Mouse (Mus musculus) bone marrow, adult 2 months (tissue): ENCODE measurements at regions not wholly inside any gene's neighbourhood (a gene's known extent, or its start where the extent isn't known, plus 50 kb on each side); places are given as distances from the start of the nearest gene placed in this dataset.

Source experiments
- H3K27ac ChIP-seq: fragments of 200-500 bp; 2 replicates; pipeline ENCODE4 v1.5.1; 2012; ENCODE audit warnings: low read depth, mild to moderate bottlenecking, control low read depth, inconsistent platforms, low read length; ENCODE audit not compliant: control insufficient read depth, poor library complexity, insufficient read depth
- H3K4me1 ChIP-seq: fragments of 200-500 bp; 2 replicates; pipeline ENCODE4 v1.6.1; 2011; ENCODE audit warnings: low read length; ENCODE audit not compliant: control insufficient read depth, insufficient read depth
- H3K4me3 ChIP-seq: fragments of 200-500 bp; replicated peaks from 2 replicates; pipeline ENCODE3; 2011; ENCODE audit warnings: mild to moderate bottlenecking, low read depth, low read length, control low read depth; ENCODE audit not compliant: control insufficient read depth
- CTCF ChIP-seq: fragments of 200-500 bp; IDR thresholded peaks from 2 replicates; pipeline ENCODE4 v1.5.1; 2011; ENCODE audit warnings: low read length, control low read depth; ENCODE audit not compliant: control insufficient read depth, insufficient read depth
- POLR2A ChIP-seq: fragments of 200-500 bp; IDR thresholded peaks from 2 replicates; pipeline ENCODE4 v1.6.1; 2011; ENCODE audit warnings: low read depth, mild to moderate bottlenecking, control low read depth, low read length, borderline replicate concordance; ENCODE audit not compliant: control insufficient read depth
- WGBS: fragments of 180-500 bp; shearing (Covaris S2); methylation state at CpG from one replicate; pipeline ENCODE4 v1.1.7; 2018; 5-methylcytosine and 5-hydroxymethylcytosine counted together

DNA sequence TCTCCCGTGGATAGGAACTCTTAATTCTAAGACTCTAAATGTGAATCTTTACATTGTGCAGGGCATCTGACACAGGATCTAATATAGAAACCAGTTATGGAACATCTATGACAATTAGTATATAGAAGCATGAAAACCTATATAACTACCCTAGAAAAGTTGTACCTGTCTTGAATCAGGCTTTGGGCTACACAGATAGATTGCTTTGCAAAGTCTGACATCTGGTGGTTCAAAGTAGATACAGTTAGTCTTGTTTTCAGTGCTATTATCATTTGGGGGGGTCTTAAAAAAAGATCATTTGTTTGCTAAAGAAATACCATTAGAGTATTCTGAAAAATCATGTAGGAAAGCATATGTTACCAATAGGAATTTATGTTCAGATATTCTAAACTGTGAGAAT, 264.7 kb downstream of the Myh15 start:
- Histone ChIP-seq H3K4me3 (no peak overlapping the region), H3K27ac (no peak overlapping the region)
- WGBS: 88% methylated on average over 1 of the region's 1 CpGs

GRCm38 (mm10) chr16:49330725-49331386, 273.6 kb downstream of the Myh15 start:
- Histone ChIP-seq H3K4me3 (no peak overlapping the region), H3K4me1 (no peaks in the 10 kb centered on the region), H3K27ac (no peak overlapping the region)
- no peak for TF ChIP-seq CTCF
- TF ChIP-seq POLR2A: no peak
- WGBS: 71% methylated on average over 5 of the region's 5 CpGs

More for the DNA sequence above, 264.7 kb downstream of the Myh15 start:
- H3K4me1 ChIP-seq: no peaks in the 10 kb centered on the region
- no peak for TF ChIP-seq POLR2A

DNA sequence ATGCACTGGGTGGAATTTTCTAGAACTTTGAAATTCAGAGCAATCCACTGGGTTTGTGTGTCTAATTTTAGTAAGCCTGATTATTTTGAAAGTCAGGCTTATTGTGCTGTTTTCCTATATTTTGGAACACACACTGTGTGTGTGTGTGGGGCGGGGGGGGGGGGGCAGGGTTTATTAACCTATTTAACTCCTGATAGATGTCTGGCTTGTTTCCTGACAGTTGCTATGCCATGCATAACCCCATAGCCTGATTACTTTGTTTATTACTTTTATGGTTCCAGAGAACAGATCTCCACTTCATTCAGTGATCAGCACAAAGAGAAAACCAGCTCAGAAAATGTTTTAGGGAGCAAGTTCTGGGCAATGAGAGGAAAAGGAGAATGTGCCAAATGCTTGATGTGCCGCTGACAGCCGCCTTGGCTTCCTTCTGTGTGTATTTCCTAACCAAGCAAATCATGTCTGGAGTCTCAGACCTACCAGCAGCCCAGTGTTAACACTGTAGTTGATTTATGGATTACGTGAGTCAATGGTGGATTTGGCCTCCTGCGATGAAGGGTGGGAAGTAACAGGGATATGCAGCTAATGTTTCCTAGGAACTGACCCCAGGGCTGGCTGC, 274.9 kb downstream of the Myh15 start:
- Histone ChIP-seq H3K4me3 (no peak overlapping the region), H3K4me1 (no peaks in the 10 kb centered on the region), H3K27ac (no peak overlapping the region)
- WGBS: 55% methylated on average over 5 of the region's 5 CpGs
- no peak for TF ChIP-seq CTCF
- TF ChIP-seq POLR2A: no peak

- TF ChIP-seq CTCF (no peak), POLR2A (no peak)
- Histone ChIP-seq H3K4me1 (no peaks in the 10 kb centered on the region), H3K27ac (no peak overlapping the region), H3K4me3 (no peak overlapping the region)
- WGBS: 61% methylated on average over 2 of the region's 2 CpGs
These were observed 278.6 kb downstream of the Myh15 start for GRCm38 (mm10) chr16:49335916-49336315.

DNA sequence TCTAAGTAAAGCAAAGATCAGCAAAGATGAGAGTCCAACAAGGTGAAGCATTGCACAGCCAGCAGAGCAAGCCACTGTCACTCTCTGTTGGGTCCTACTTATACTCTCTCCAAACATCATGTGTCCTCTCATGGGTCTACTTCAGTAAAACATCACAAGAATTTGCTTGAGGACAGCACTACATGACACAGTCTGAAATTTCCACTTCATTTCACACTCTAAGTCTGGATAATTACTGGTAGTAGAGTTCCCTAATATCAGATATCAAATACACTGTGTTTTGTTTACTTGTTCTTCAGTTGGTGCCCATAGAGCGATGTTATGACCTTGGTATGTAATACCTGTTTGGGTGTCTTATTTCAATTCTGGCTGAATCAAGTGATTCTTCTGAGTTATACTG, 280.7 kb downstream of the Myh15 start:
- TF ChIP-seq POLR2A (no peak), CTCF (no peak)
- Histone ChIP-seq H3K4me3 (no peak overlapping the region), H3K27ac (no peak overlapping the region), H3K4me1 (no peaks in the 10 kb centered on the region)
- WGBS: 88% methylated on average over 1 of the region's 1 CpGs

GRCm38 (mm10) chr16:49358404-49358803, 301.1 kb downstream of the Myh15 start:
- TF ChIP-seq CTCF (no peak), POLR2A (no peak)
- 78% methylated on average over 3 of the region's 3 CpGs for WGBS
- Histone ChIP-seq H3K27ac (no peak overlapping the region), H3K4me3 (no peak overlapping the region), H3K4me1 (no peaks in the 10 kb centered on the region)

DNA sequence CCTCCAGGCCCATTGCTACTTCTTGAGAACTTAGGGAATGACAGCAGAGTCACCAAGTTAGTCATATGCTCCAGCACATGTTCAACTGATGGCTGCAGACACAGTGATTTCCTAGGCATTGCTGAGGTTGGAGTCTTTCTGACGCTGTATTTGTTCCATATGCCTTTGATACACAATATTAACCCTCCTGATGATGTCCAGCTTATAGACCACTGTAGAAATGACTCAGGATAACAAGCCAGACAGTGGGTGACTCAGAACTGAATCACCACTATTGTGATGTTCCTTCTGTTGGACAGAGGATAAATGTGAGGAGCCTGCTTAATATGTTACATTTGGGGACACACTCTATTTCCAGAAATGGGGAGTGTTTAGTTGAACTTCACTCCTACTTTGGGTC, 304.4 kb downstream of the Myh15 start:
- H3K27ac ChIP-seq: no peak overlapping the region
- H3K4me1 ChIP-seq: no peaks in the 10 kb centered on the region
- no peak for TF ChIP-seq POLR2A
- no peak for TF ChIP-seq CTCF
- H3K4me3 ChIP-seq: no peak overlapping the region
- 76% methylated on average over 1 of the region's 1 CpGs for WGBS

- no peak for TF ChIP-seq CTCF
- TF ChIP-seq POLR2A: no peak
- no peak overlapping the region for H3K27ac ChIP-seq
- no peak overlapping the region for H3K4me3 ChIP-seq
- 80% methylated on average over 9 of the region's 9 CpGs for WGBS
- H3K4me1 ChIP-seq: no peaks in the 10 kb centered on the region
These were observed 312.2 kb downstream of the Myh15 start for GRCm38 (mm10) chr16:49369450-49369849.

GRCm38 (mm10) chr16:49375108-49375507, 317.8 kb downstream of the Myh15 start:
- H3K4me3 ChIP-seq: no peak overlapping the region
- no peak overlapping the region for H3K27ac ChIP-seq
- TF ChIP-seq POLR2A: no peak
- TF ChIP-seq CTCF: no peak
- no peaks in the 10 kb centered on the region for H3K4me1 ChIP-seq
- 68% methylated on average over 4 of the region's 4 CpGs for WGBS
